Mouse (Mus musculus) layer of hippocampus, adult 11-12 months (tissue): Measurements from ENCODE around the gene 6330403K07Rik.

ENCODE experiments used
- DNase-seq: peaks from one replicate; pipeline ENCODE4 v3.0.0; 2022; ENCODE audit warnings: low spot score

Gene 6330403K07Rik

DNA sequence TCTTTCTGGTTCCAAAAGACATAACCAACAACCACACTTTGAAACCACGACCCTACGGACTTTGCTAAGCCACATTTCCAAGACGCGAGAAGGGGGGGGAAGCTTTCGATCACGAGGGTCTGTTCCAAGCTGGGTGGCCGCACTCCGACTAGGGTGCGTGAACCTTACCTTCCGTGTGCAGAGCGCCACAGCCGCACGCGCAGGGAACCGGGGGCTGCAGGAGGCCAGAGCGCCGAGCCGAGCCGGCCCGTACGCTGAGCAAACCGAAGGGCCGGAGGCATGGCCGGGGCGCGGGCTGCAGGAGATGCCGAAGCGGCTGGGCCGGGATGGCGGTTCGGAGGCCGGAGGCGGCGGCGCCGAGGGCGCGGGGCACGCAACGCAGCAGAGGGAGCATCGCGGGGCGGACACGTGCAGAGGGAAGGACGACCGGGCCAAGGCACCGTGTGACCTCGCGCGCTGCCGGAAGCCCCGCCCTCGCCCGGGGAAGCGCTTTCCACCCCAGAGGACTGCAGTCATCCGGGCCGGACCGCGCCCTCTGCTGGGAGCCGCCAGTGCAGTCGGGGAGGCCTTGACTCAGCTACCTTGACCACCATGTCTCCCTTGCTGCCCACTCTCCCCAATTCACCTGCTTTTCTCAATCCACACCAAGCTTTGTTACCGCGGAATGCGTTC, 50.6 kb downstream of the 6330403K07Rik start, which contains the start of gene C1qbp:
Gene C1qbp, minus strand, starts transcription at position 470 of the 672 bp plus-strand sequence.
- DNase-seq: peak; percentile 94

DNA sequence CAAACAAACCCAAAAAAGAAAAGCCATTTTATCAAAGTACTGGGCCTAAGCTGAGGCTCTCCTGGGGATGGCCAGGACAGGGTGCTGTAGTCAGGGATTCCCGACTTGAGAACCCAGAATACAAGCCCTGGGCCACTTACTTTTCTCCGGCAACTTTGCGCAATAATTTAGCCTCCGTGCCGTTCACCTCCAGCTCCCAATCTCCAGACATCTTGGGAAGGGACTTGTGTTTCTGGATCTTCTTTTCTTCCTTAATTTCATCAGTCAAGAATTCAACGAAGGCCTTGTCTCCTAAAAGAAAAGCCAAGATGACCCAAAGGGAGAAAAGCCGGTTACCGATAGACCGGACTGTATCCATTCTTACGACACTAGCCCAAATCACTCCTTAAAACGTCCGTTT, 51.3 kb downstream of the 6330403K07Rik start:
- DNase-seq: no peak
